Mouse (Mus musculus) limb, embryonic 11.5 days (tissue): ENCODE data around the gene Btg1-ps2. TPM values are rescaled to one million over a fixed set of nuclear protein-coding genes. Genes with fewer than 3 reads are reported as not detected.
"Not testable (repeated sequence)": the region's sequence is repeated elsewhere in the genome, so short reads cannot be mapped to it uniquely, and the experiment has no call there.

Experiments used
- ATAC-seq: fragments of 200-750 bp; cut with Nextera tagmentation; 2 replicates; pipeline ENCODE4 v1.8.0; 2017; ENCODE audit warnings: low read depth; ENCODE audit not compliant: insufficient number of reproducible peaks, low FRiP score, low TSS enrichment
- DNase-seq: peaks from one replicate; pipeline ENCODE4 v3.0.0-alpha.2; 2015; ENCODE audit warnings: low spot score
- H3K27ac ChIP-seq: fragments of 300-500 bp; sonication (generic); replicated peaks from 2 replicates; pipeline ENCODE4 v1.5.1; 2014; ENCODE audit warnings: low read depth, mild to moderate bottlenecking, low read length
- H3K27me3 ChIP-seq: fragments of 300-500 bp; sonication (generic); 2 replicates; pipeline ENCODE4 v1.6.1; 2014; ENCODE audit warnings: mild to moderate bottlenecking, low read length, mixed read lengths; ENCODE audit not compliant: control insufficient read depth, insufficient read depth
- H3K36me3 ChIP-seq: fragments of 300-500 bp; sonication (generic); 2 replicates; pipeline ENCODE4 v1.6.1; 2014; ENCODE audit warnings: mild to moderate bottlenecking, low read length, moderate library complexity, mixed read lengths; ENCODE audit not compliant: control insufficient read depth, insufficient read depth
- H3K4me1 ChIP-seq: fragments of 300-500 bp; sonication (generic); 2 replicates; pipeline ENCODE4 v1.6.1; 2014; ENCODE audit warnings: low read length, mixed read lengths; ENCODE audit not compliant: control insufficient read depth, insufficient read depth
- H3K4me2 ChIP-seq: fragments of 300-500 bp; sonication (generic); 2 replicates; pipeline ENCODE4 v1.6.1; 2014; ENCODE audit warnings: low read depth, mild to moderate bottlenecking, moderate library complexity; ENCODE audit not compliant: severe bottlenecking
- H3K4me3 ChIP-seq: fragments of 300-500 bp; sonication (generic); 2 replicates; pipeline ENCODE4 v1.5.1; 2014; ENCODE audit warnings: low read depth, low read length
- H3K9ac ChIP-seq: fragments of 300-500 bp; sonication (generic); 2 replicates; pipeline ENCODE4 v1.6.1; 2014; ENCODE audit warnings: mild to moderate bottlenecking, low read length
- H3K9me3 ChIP-seq: fragments of 300-500 bp; sonication (generic); 2 replicates; pipeline ENCODE4 v1.6.1; 2016; ENCODE audit warnings: low read length; ENCODE audit not compliant: control insufficient read depth
- WGBS: fragments of 180-500 bp; shearing (Covaris S2); extraction: QIAGEN DNeasy Blood & Tissue Kit; methylation state at CpG from one replicate; pipeline ENCODE4 v1.1.7; 2014; 5-methylcytosine and 5-hydroxymethylcytosine counted together
- polyA plus RNA-seq: library from polyadenylated mRNA; unstranded; fragments of >200 nt; fragmentation: Nextera tagmentation; extraction: Ambion mirVana; gene quantifications from 2 replicates; pipeline ENCODE4 v1.2.1, GENCODE M21; 2014

Gene Btg1-ps2
- polyA plus RNA-seq, result not detected in 2 replicates

GRCm38 (mm10) chrX:38043014-38043413 is at the start of gene Btg1-ps2:
TSS of gene Btg1-ps2 (minus strand) at chrX:38043114.
- not testable (repeated sequence) for H3K27me3 ChIP-seq

GRCm38 (mm10) chrX:38085041-38085440 is 42.1 kb upstream of the Btg1-ps2 start, which contains the start of gene Rhox11:
TSS of gene Rhox11 (minus strand) at chrX:38085141.
- Histone ChIP-seq H3K4me3 (no peak within 1 kb of the TSS), H3K9me3 (no peaks in the 10 kb centered on the region), H3K36me3 (no peaks in the 10 kb centered on the region), H3K27me3 (no peaks in the 10 kb centered on the region), H3K9ac (no peak within 1 kb of the TSS), H3K4me2 (no peak within 1 kb of the TSS), H3K4me1 (no peaks in the 10 kb centered on the region), H3K27ac (no peak within 1 kb of the TSS)
- ATAC-seq, result no peak
- 93% methylated on average over 9 of the region's 9 CpGs for WGBS
- no peak for DNase-seq

More at GRCm38 (mm10) chrX:38043014-38043413, at the start of gene Btg1-ps2:
- not testable (repeated sequence) for DNase-seq, H3K9me3 ChIP-seq, ATAC-seq, H3K9ac ChIP-seq, H3K27ac ChIP-seq, H3K4me1 ChIP-seq, H3K36me3 ChIP-seq, H3K4me2 ChIP-seq, H3K4me3 ChIP-seq

- H3K4me3 ChIP-seq, result no peak overlapping the region
- H3K4me2 ChIP-seq, result no peak overlapping the region
- no peak overlapping the region for H3K27ac ChIP-seq
- no peaks in the 10 kb centered on the region for H3K4me1 ChIP-seq
- H3K9me3 ChIP-seq, result no peaks in the 10 kb centered on the region
- H3K9ac ChIP-seq, result no peak overlapping the region
- no peak for ATAC-seq
- WGBS, result 16% methylated on average over 12 of the region's 12 CpGs
- H3K27me3 ChIP-seq, result no peaks in the 10 kb centered on the region
- no peaks in the 10 kb centered on the region for H3K36me3 ChIP-seq
- peak; percentile 52 for DNase-seq
Measured at GRCm38 (mm10) chrX:38084226-38084625, 41.3 kb upstream of the Btg1-ps2 start.

- no peaks in the 10 kb centered on the region for H3K9me3 ChIP-seq
- no peak within 1 kb of the TSS for H3K4me2 ChIP-seq
- no peak within 1 kb of the TSS for H3K4me3 ChIP-seq
- H3K36me3 ChIP-seq, result no peaks in the 10 kb centered on the region
- no peaks in the 10 kb centered on the region for H3K27me3 ChIP-seq
- ATAC-seq, result no peak
- H3K4me1 ChIP-seq, result no peaks in the 10 kb centered on the region
- no peak within 1 kb of the TSS for H3K27ac ChIP-seq
- H3K9ac ChIP-seq, result no peak within 1 kb of the TSS
- 88% methylated on average over 11 of the region's 11 CpGs for WGBS
- no peak for DNase-seq
Measured at GRCm38 (mm10) chrX:38066175-38066574, 23.3 kb upstream of the Btg1-ps2 start, which contains the start of gene Rhox10. TSS of gene Rhox10 (plus strand) at chrX:38066475.

GRCm38 (mm10) chrX:38061544-38061943 is 18.6 kb upstream of the Btg1-ps2 start:
- Histone ChIP-seq H3K9ac (no peak overlapping the region), H3K4me2 (no peak overlapping the region), H3K9me3 (no peaks in the 10 kb centered on the region), H3K4me1 (no peaks in the 10 kb centered on the region), H3K36me3 (no peaks in the 10 kb centered on the region), H3K4me3 (no peak overlapping the region), H3K27me3 (no peaks in the 10 kb centered on the region), H3K27ac (no peak overlapping the region)
- ATAC-seq, result no peak
- DNase-seq, result peak; percentile 25
- WGBS, result 4% methylated on average over 1 of the region's 1 CpGs

- DNase-seq, result no peak
- no peaks in the 10 kb centered on the region for H3K4me1 ChIP-seq
- no peaks in the 10 kb centered on the region for H3K27me3 ChIP-seq
- no peaks in the 10 kb centered on the region for H3K36me3 ChIP-seq
- no peak overlapping the region for H3K4me2 ChIP-seq
- no peak for ATAC-seq
- no peaks in the 10 kb centered on the region for H3K9me3 ChIP-seq
- no peak overlapping the region for H3K9ac ChIP-seq
- 94% methylated on average over 5 of the region's 5 CpGs for WGBS
- no peak overlapping the region for H3K27ac ChIP-seq
- no peak overlapping the region for H3K4me3 ChIP-seq
Measured at GRCm38 (mm10) chrX:38039666-38040065, 3.2 kb downstream of the Btg1-ps2 start.

GRCm38 (mm10) chrX:38033841-38034240 is 9.1 kb downstream of the Btg1-ps2 start:
- DNase-seq (no peak), ATAC-seq (no peak)
- Histone ChIP-seq H3K4me3 (no peak overlapping the region), H3K4me2 (no peak overlapping the region), H3K9ac (no peak overlapping the region), H3K27me3 (no peaks in the 10 kb centered on the region), H3K36me3 (no peaks in the 10 kb centered on the region), H3K27ac (no peak overlapping the region), H3K4me1 (no peaks in the 10 kb centered on the region), H3K9me3 (no peaks in the 10 kb centered on the region)
- 68% methylated on average over 2 of the region's 2 CpGs for WGBS

GRCm38 (mm10) chrX:38018597-38018996 is 24.3 kb downstream of the Btg1-ps2 start, which contains the start of gene Btg1-ps1:
TSS of gene Btg1-ps1 (minus strand) at chrX:38018815.
- H3K4me2 ChIP-seq, H3K27ac ChIP-seq, H3K4me1 ChIP-seq, DNase-seq, H3K9ac ChIP-seq, H3K36me3 ChIP-seq, H3K27me3 ChIP-seq, ATAC-seq, H3K4me3 ChIP-seq, H3K9me3 ChIP-seq: not testable (repeated sequence)

- H3K9ac ChIP-seq, result no peak overlapping the region
- no peaks in the 10 kb centered on the region for H3K9me3 ChIP-seq
- ATAC-seq, result no peak
- no peaks in the 10 kb centered on the region for H3K27me3 ChIP-seq
- no peaks in the 10 kb centered on the region for H3K36me3 ChIP-seq
- H3K4me3 ChIP-seq, result no peak overlapping the region
- no peak overlapping the region for H3K4me2 ChIP-seq
- 86% methylated on average over 2 of the region's 2 CpGs for WGBS
- no peaks in the 10 kb centered on the region for H3K4me1 ChIP-seq
- H3K27ac ChIP-seq, result no peak overlapping the region
- DNase-seq, result no peak
Measured at GRCm38 (mm10) chrX:38008756-38009155, 34.2 kb downstream of the Btg1-ps2 start.
